8 mouse cellular contexts compared by ENCODE assay signal in the genomic region with DNA sequence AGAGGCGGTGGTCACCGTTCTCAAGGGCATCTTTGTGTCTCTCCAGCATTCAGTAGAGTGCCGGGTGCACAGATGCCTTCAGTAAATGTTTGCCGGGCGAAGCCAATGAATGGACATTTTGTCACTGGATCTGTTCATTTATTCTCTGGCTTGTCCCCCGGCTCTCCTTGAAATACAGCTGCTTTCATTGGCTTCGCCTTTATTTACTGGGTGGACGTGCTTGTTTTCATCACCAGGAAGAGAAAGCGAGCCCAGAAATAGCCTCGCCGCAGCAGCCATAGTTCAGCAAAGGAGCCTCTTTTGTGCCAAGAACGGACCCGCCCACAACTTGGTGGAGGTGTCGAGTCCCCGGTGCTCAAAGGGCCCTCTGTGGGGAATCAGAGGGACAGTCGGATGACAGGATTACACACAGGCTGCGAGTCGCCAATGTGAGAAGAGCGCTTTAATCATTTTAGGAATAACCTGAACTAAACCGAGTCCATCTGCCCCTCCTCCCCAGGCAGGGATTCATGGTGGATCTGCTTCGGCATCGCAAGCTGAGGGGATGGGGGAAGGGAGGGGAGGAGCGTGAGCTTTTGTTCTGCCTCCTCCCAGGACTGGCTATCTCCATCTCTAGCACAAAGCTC. TPM values are rescaled to one million over a fixed set of nuclear protein-coding genes. Genes with fewer than 3 reads are reported as not detected.
DNase-seq lines count a peak whose midpoint lies in the region; ATAC-seq lines count a peak whose summit lies in the region.

No protein-coding gene starts in this region.

- H3K36me3 ChIP-seq in intestine, embryonic 14.5 days (ENCODE audit: control insufficient read depth, insufficient read depth, low read length), result no peaks in the 10 kb centered on the region
- no peaks in the 10 kb centered on the region for H3K36me3 ChIP-seq in macrophage (ENCODE audit: inconsistent target)

- peak overlapping the region; percentile 87 for H3K27ac ChIP-seq in intestine, embryonic 14.5 days (ENCODE audit: low read depth)
- no peak overlapping the region for H3K27ac ChIP-seq in macrophage

- intact Hi-C loops in left cerebral cortex, postnatal 14 days (cut with DNase I), result no loop called here

- no peaks in the 10 kb centered on the region for H3K9me3 ChIP-seq in intestine, embryonic 14.5 days (ENCODE audit: control insufficient read depth, low read length)

- DNase-seq in adrenal gland, postnatal 36 days, result peak; percentile 47 to 56
- peak; percentile 89 for DNase-seq in embryo, embryonic 11 days
- peak; percentile 83 for DNase-seq in intestine, embryonic 14.5 days (ENCODE audit: low spot score)
- DNase-seq in left cerebral cortex, postnatal 14 days (ENCODE audit: low spot score in 2 of 2), result peak; percentile 65 to 86
- DNase-seq in right cerebral cortex, postnatal 14 days, result peak; percentile 59
- DNase-seq in spleen, postnatal 4 days (ENCODE audit: low spot score in 2 of 2), result no peak

- H3K9ac ChIP-seq in intestine, embryonic 14.5 days (ENCODE audit: low read length), result peak overlapping the region; percentile 60

- WGBS in intestine, embryonic 14.5 days, result 3% methylated on average over 23 of the region's 23 CpGs
- WGBS in macrophage (ENCODE audit: missing documents), result 11% methylated on average over 23 of the region's 23 CpGs

- no peaks in the 10 kb centered on the region for H3K27me3 ChIP-seq in intestine, embryonic 14.5 days (replicated peaks; ENCODE audit: control insufficient read depth, insufficient read depth, low read length)

- H3K4me2 ChIP-seq in intestine, embryonic 14.5 days (ENCODE audit: low read length), result peak overlapping the region; percentile 72

- ATAC-seq in granulocyte monocyte progenitor cell, adult 5-6 weeks (replicated peaks; ENCODE audit: poor library complexity, severe bottlenecking), result peak; percentile 71
- ATAC-seq in intestine, embryonic 14.5 days (replicated peaks; ENCODE audit: low FRiP score, low TSS enrichment, low read depth), result peak; percentile 73

- H3K4me3 ChIP-seq in intestine, embryonic 14.5 days (ENCODE audit: low read depth, low read length), result peak overlapping the region; percentile 45
- peak overlapping the region; percentile 10; the same call in 1 of the 2 replicates for H3K4me3 ChIP-seq in macrophage (ENCODE audit: inconsistent target)

- H3K79me2 ChIP-seq in macrophage (ENCODE audit: inconsistent target), result no peaks in the 10 kb centered on the region

- peaks cover 24% of the 10 kb centered on the region for H3K4me1 ChIP-seq in intestine, embryonic 14.5 days (replicated peaks; ENCODE audit: control insufficient read depth, insufficient read depth, low read length)

RNA-seq across cellular contexts. Expression of a gene that starts 13.9 kb away (rescaled TPM):
- total RNA-seq in adrenal gland, postnatal 36 days (2021), result 10 to 100 TPM; 33.9 to 41.6 TPM
- total RNA-seq in granulocyte monocyte progenitor cell, adult 5-6 weeks (2014; fragmentation: Nextera tagmentation), result 50.2 and 81.2 TPM in 2 replicates
- total RNA-seq in granulocyte monocyte progenitor cell, adult 5-6 weeks (2017), result 181 and 240 TPM in 2 replicates
- polyA plus RNA-seq in intestine, embryonic 14.5 days (2014; fragmentation: Nextera tagmentation; extraction: Ambion mirVana), result 86.8 and 90.8 TPM in 2 replicates
- total RNA-seq in left cerebral cortex, postnatal 14 days (2021), result 10 to 100 TPM; 23.6 to 29.0 TPM
- total RNA-seq in macrophage (2018; cell fraction: chromatin; rRNA removed), result 10 to 100 TPM in 1 of 26 experiments, 1 to 10 TPM in 16, not detected in 9; 2.3 to 11.9 (median 4.8) TPM
- 10 to 100 TPM; 34.1 to 56.5 (median 44.8) TPM for total RNA-seq in macrophage (2018; cell fraction: cytosol; rRNA removed)
- total RNA-seq in macrophage (2018; cell fraction: nucleus; rRNA removed), result 10 to 100 TPM in 6 of 26 experiments, 1 to 10 TPM in 18, not detected in 2; 1.8 to 15.4 (median 6.9) TPM
- 13.9 to 63.8 TPM (median 55.2 TPM) in 3 replicates for polyA plus RNA-seq in macrophage (2018)

RNA-seq across cellular contexts. Expression of a gene that starts 18.6 kb away (rescaled TPM):
- 1 to 10 TPM; 1.4 to 2.2 TPM for total RNA-seq in adrenal gland, postnatal 36 days (2021)
- total RNA-seq in granulocyte monocyte progenitor cell, adult 5-6 weeks (2014; fragmentation: Nextera tagmentation), result not detected in 2 replicates
- total RNA-seq in granulocyte monocyte progenitor cell, adult 5-6 weeks (2017), result not detected in 2 replicates
- 35.5 and 41.5 TPM in 2 replicates for polyA plus RNA-seq in intestine, embryonic 14.5 days (2014; fragmentation: Nextera tagmentation; extraction: Ambion mirVana)
- total RNA-seq in left cerebral cortex, postnatal 14 days (2021), result 100 to 1,000 TPM; 348 to 398 TPM
- total RNA-seq in macrophage (2018; cell fraction: chromatin; rRNA removed), result 10 to 100 TPM in 1 of 26 experiments, 1 to 10 TPM in 9, under 1 TPM in 10, not detected in 6; 0.48 to 13.3 (median 1.0) TPM
- total RNA-seq in macrophage (2018; cell fraction: cytosol; rRNA removed), result 1 to 10 TPM; 1.9 to 9.9 (median 4.5) TPM
- 1 to 10 TPM in 21 of 26 experiments, under 1 TPM in 4, not detected in 1; 0.55 to 5.1 (median 1.6) TPM for total RNA-seq in macrophage (2018; cell fraction: nucleus; rRNA removed)
- polyA plus RNA-seq in macrophage (2018), result 3.6 to 6.5 TPM (median 5.1 TPM) in 3 replicates

Comparison
In these comparisons a context has a peak if more than half of its experiments do, and no peak if none do; other contexts are left out.
1. DNase-seq: peak in adrenal gland, postnatal 36 days (2 of 2), embryo, embryonic 11 days (single experiment), intestine, embryonic 14.5 days (single experiment), left cerebral cortex, postnatal 14 days (2 of 2) and right cerebral cortex, postnatal 14 days (single experiment); none in spleen, postnatal 4 days (0 of 2).
2. RNA of a gene that starts 18.6 kb away (total RNA-seq): 348 to 398 TPM in left cerebral cortex, postnatal 14 days; 1.4 to 2.2 TPM in adrenal gland, postnatal 36 days and not detected in granulocyte monocyte progenitor cell, adult 5-6 weeks; every median in the first group is over 100 times any median in the second.